Mouse (Mus musculus): ENCODE results near the gene Tmed1. TPM values are rescaled to one million over a fixed set of nuclear protein-coding genes. Genes with fewer than 3 reads are reported as not detected.
"Not testable (repeated sequence)": the region's sequence is repeated elsewhere in the genome, so short reads cannot be mapped to it uniquely, and the experiment has no call there.

The Tmed1 gene
- total RNA-seq, 2 experiments from 2014 or later = 13.5 to 26.4 TPM

DNA sequence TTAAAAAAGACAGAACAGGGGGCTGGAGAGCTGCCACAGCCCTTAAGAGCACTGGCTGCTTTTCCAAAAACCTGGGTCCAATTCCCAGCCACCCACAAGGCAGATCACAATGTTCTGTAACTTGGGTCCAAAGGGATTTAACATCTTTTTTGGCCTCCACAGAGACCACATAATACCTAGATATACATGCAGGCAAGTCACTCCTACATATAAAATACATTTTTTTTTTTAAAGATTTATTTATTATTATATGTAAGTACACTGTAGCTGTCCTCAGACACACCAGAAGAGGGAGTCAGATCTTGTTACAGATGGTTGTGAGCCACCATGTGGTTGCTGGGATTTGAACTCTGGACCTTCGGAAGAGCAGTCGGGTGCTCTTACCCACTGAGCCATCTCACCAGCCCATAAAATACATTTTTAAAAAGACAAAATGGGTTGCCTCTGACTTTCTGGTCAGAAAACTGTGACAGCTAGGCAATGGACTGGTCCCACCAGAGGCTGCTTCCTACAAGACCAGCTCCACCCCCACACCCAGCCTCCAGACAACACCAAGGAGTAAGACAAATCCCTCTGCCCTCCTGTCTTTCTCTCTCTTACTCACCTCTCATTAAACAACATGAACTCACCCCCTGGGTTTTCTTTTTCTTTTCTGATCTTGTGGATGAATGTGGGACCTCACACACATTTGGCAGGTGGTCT, 17.2 kb upstream of the Tmed1 start:
- ATAC-seq (replicated peaks; ENCODE audit: low FRiP score, low TSS enrichment, poor library complexity, severe bottlenecking) = no peak

DNA sequence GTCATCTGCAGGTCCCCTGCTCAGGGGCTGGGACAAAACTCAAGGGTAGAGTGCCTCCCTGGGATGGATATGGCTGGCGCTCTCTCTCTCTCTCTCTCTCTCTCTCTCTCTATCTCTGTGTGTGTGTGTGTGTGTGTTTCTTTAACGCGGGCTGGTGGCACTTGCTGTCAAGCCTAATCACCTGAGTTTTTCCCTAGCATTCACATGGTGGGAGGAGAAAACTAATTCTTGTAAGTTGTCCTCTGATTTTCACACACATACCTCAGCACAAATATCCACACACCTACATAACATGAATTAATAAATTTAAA, 16.5 kb upstream of the Tmed1 start:
- no peak for ATAC-seq (replicated peaks; ENCODE audit: low FRiP score, low TSS enrichment, poor library complexity, severe bottlenecking)

DNA sequence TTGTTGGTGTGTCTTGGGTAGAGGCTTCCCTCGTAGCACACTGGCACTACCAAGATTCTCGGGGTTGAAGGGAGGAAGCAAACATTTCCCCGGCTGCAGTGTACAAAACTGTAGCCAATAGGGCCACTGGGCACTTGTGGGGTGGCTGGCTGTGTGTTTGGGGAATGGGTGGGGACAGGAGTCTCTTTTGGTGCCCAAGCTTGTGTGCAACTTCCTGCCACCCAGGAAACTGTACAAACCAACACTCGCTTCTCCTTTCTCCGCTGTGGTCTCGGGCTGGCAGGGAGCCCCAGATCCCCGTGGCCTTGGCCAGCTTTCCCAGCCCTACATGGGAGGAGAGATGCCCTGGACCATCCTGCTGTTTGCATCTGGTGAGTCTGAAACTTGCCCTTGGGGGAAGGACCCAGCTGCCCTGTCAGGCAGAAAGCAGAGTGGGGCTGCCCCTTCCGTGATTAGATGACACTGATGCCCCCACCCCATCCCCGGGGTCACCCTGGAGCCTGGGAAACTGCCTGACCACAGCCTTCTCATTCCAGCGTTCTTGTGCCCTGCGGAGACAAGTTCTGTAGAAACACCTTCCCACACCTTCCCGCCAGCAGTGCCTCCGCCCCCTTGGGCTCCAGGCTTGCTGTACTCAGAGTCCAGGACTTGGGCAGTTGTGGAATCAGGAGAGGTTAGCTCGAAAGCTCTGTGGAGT, 16.0 kb upstream of the Tmed1 start, which contains the start of gene AB124611:
TSS of gene AB124611 (plus strand) at position 240 of the 697 bp plus-strand sequence.
- 0 out of 2 replicates have a peak, but pooled peaks have one; percentile 40 for ATAC-seq (replicated peaks; ENCODE audit: low FRiP score, low TSS enrichment, poor library complexity, severe bottlenecking)

DNA sequence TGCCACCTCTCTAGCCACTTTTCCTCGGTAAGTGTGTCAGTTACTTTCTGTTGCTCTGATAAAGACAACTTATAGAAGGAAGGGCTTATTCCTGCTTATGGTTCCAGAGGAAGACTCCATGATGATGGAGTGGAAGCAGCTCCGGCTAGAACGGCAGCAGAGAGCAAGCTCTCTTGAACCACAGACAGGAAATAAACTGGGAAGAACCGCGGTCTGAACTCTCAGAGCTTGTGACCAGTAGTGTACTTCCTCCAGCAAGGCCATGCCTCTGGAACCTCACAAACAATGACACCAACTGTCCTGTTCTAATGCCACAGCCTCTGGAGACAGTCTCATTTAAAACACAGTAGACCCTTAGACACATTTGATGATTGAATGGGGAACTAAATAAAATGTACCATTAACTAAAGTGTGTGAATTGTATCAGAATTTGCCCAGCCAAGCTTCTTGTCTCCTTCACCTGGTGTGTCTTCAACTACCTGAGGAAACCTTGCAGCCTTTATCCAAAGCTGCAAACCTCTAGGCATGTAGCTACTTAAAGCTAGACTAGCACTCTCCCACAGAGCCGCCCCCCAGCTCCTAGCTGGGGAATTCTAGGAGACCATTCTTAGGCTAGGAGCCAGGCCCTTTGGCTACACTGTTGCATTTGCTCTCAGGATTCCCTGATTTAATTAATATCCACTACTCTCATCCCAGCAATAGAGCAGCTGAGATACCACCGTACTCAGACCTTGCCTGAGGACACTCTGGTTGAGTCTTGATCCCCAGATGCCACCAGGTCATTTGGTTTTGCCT, 15.3 kb upstream of the Tmed1 start:
- 0 out of 2 replicates have a peak, but pooled peaks have one; percentile 26 for ATAC-seq (replicated peaks; ENCODE audit: low FRiP score, low TSS enrichment, poor library complexity, severe bottlenecking)

DNA sequence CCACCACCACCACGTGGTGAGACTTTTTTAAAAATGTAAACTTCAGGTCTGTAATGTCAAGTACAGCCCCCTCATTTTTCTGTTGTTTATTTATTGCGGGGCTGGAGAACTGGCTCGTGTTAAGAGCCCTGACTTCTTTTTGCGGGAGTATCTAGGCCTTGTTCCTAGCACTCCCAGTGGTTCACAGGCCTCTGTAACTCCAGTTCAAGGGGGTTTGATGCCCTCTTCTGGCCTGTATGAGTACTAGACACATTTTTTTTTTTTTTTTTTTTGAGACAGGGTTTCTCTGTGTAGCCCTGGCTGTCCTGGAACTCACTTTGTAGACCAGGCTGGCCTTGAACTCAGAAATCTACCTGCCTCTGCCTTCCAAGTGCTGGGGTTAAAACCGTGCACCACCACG, 8.6 kb upstream of the Tmed1 start:
- ATAC-seq (replicated peaks; ENCODE audit: low FRiP score, low TSS enrichment, poor library complexity, severe bottlenecking) = not testable (repeated sequence)

DNA sequence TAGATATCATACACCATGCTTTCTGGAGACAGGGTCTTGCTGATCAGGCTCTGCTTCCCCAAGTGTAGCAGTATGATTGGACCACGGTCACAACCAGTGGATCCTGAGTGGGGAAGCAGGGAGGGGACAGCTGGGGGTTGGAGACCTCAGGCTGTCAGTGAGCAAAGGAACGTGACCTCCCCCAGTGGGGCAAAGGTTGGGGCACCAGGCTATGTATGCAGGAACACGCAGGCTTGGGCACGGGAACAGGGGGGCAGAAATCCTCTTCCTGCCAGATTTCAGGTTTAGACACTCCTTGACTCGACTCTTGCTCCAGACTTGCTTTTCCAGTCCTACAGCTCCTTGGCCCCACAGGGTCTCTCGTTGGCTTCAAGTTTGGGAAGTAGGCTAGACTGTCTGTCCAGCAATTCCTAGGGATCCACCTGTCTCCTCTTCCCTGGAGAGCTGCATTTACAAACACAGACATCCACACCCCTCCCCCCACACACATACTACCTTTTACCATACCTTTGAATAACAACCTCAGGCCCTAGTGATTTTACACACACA, 8.0 kb upstream of the Tmed1 start:
- no peak for ATAC-seq (replicated peaks; ENCODE audit: low FRiP score, low TSS enrichment, poor library complexity, severe bottlenecking)

GRCm38 (mm10) chr9:21513466-21513865, 3.4 kb upstream of the Tmed1 start:
- no peak for ATAC-seq (replicated peaks; ENCODE audit: low FRiP score, low TSS enrichment, poor library complexity, severe bottlenecking)

GRCm38 (mm10) chr9:21511052-21511451, 1.0 kb upstream of the Tmed1 start:
- ATAC-seq (replicated peaks; ENCODE audit: low FRiP score, low TSS enrichment, poor library complexity, severe bottlenecking) = no peak

- ATAC-seq (replicated peaks; ENCODE audit: low FRiP score, low TSS enrichment, poor library complexity, severe bottlenecking) = no peak
These were observed 600 bp upstream of the Tmed1 start for GRCm38 (mm10) chr9:21510689-21511015.

DNA sequence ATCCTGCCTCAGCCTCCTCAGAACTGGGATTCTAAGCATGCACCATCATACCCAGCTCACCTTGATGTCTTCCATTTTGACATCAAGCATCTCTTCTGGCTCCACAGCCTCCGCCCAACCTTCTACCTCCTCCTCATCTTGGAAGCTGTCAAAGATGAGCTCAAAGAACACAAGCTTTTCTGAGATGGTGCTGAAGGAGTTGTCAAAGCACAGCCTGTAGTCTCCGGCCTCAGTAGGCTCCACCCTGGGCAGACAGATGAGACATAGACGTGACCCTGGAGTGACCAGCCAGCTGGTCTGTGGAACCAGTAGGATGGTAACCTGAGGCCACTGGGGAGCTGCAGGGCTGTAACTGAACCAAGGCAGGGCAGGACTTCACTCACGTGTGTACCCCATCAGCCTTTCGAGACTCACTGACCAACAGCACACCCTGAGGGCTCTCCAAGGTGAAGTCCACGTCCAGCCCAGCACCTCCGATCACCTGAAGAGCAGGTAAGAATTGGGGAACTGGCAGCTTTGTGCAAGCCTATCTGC, 1.1 kb downstream of the Tmed1 start:
- no peak for ATAC-seq (replicated peaks; ENCODE audit: low FRiP score, low TSS enrichment, poor library complexity, severe bottlenecking)

- no peak for ATAC-seq (replicated peaks; ENCODE audit: low FRiP score, low TSS enrichment, poor library complexity, severe bottlenecking)
These were observed 2.2 kb downstream of the Tmed1 start for GRCm38 (mm10) chr9:21507753-21508430.

- no peak for ATAC-seq (replicated peaks; ENCODE audit: low FRiP score, low TSS enrichment, poor library complexity, severe bottlenecking)
These were observed 4.3 kb downstream of the Tmed1 start for GRCm38 (mm10) chr9:21505767-21506166.

DNA sequence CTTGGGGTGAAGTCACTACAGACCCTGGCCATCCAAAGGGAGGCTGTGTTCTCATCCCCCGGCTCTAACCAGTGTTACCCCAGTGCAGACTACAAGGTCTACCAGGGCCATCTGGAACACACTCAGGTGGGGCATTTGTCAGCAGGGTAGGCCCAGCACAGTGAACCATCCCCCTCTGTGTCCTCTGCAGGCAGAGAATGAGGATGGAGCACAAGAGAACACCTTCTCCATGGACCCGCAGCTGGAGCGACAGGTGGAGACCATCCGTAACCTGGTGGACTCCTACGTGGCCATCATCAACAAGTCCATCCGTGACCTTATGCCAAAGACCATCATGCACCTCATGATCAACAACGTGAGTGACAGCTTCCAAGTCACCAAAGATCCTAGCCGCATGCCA, 6.7 kb downstream of the Tmed1 start:
- ATAC-seq (replicated peaks; ENCODE audit: low FRiP score, low TSS enrichment, poor library complexity, severe bottlenecking) = no peak

DNA sequence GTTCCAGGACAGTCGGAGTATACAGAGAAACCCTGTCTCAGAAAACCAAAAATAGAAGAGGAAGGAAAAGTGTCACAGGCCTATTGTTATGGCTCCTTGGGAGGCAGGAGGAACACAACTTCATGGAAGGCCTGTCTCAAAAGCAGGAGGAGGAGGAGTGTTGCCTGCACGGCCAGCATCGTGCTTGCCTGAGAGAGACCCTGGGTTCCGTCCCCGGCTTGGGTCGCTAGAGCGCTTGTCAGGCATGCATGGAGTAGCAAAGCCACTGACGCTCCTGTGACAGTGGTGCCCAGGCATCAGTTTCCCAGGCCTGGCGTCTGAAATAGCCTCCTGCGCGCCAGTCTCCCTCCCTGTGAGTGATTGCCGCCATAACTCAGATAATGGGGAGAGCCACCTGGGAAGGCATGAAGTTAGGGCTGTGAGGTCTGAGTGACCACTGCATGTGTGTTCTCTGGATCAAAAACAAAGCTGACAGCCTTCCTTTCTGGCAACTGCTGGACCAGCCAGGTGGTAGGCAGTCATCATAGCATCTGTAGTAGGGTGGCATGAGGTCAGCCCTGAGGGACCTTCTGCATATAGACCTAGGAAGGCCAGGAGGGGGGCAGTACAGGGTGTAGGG, 11.7 kb downstream of the Tmed1 start:
- ATAC-seq (replicated peaks; ENCODE audit: low FRiP score, low TSS enrichment, poor library complexity, severe bottlenecking) = no peak

- no peak for ATAC-seq (replicated peaks; ENCODE audit: low FRiP score, low TSS enrichment, poor library complexity, severe bottlenecking)
These were observed 12.4 kb downstream of the Tmed1 start for GRCm38 (mm10) chr9:21497664-21498063.

- no peak for ATAC-seq (replicated peaks; ENCODE audit: low FRiP score, low TSS enrichment, poor library complexity, severe bottlenecking)
These were observed 13.0 kb downstream of the Tmed1 start for GRCm38 (mm10) chr9:21497050-21497542.

- 0 out of 2 replicates have a peak, but pooled peaks have one; percentile 18 for ATAC-seq (replicated peaks; ENCODE audit: low FRiP score, low TSS enrichment, poor library complexity, severe bottlenecking)
These were observed 13.6 kb downstream of the Tmed1 start for GRCm38 (mm10) chr9:21496308-21497049.

DNA sequence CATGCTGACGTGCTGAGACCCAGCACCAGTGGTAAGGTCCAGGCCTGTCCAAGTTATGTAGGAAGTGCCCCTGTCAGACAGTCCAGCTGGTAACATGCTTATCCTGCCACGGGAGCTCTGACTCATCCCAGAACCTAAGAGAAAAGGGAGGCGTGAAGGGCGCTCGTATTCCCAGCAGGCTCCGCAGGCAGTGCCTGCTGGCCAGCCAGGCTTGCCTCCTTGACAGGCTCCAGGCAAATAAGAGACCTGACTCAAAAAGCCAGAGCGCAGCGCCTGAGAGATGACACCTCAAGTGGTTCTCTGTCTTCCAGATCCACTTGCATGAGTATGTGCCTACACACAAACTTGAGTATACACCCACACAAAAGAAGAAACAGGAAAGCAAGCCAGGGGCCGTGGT, 15.3 kb downstream of the Tmed1 start:
- ATAC-seq (replicated peaks; ENCODE audit: low FRiP score, low TSS enrichment, poor library complexity, severe bottlenecking) = no peak
